Mouse (Mus musculus): Measurements from ENCODE around the gene Fbxo44. TPM values are rescaled to one million over a fixed set of nuclear protein-coding genes. Genes with fewer than 3 reads are reported as not detected.
A peak's percentile ranks its signal among the peaks of the same experiment; 100 is the strongest.

Fbxo44 gene
- polyA plus RNA-seq, 1 experiment, result not detected

DNA sequence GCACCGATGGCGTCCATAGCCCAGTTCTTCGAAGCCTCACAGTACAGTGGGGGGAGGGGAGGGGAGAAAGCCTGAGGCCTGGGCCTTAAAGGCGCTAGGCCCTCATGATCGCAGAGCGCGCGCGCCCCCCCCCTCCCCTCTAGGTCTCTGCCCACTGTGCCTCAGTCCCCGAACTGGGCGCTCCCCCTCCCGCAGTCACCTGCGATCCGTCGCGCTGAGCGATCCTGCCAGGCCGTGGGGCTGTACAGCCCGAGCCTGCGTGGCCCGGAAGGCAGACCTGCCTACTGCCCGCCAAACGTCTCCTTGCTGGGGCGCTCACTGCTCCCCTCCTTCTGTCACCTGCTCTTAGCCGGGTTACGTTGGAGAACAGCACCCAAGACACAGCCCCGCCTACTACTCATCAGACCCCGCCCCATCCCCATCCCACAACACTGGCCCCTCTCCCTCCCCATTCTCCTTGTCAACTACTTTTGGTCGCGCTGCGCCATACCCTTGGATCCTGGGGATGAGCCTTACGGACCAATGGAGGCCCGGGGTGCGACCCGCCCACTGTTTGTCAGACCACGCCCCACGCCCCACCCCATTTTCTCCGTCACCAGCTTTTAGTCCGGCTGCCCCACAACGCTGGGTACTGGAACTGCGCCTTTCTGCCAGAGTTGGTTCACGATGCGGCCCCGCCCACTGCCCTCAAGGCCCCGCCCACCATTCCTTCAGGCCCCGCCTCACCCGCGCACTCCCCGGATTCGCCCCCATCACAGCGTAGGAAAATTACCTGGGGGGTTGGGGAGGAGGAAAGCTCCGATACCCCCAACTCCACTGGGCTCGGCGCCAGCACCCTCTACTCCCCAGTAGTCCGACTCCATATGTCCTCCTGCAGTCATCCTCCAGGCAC lies 492 bp downstream of the Fbxo44 start:
- under 1% methylated on average over 55 of the region's 55 CpGs for WGBS
- H3K27ac ChIP-seq (ENCODE audit: control insufficient read depth, insufficient read depth, low read depth, low read length, poor library complexity), result no peak overlapping the region; the same call in 1 of the 2 replicates
- H3K4me3 ChIP-seq (replicated peaks; ENCODE audit: control insufficient read depth, low read depth, low read length), result peak overlapping the region; percentile 62
- TF ChIP-seq POLR2A (IDR thresholded peaks at IDR 0.05; ENCODE audit: borderline replicate concordance, control insufficient read depth, low read depth, low read length) (peak; percentile 33; the same call in 1 of the 2 replicates), CTCF (IDR thresholded peaks at IDR 0.05; ENCODE audit: control insufficient read depth, insufficient read depth, low read length) (no peak)
- H3K4me1 ChIP-seq (ENCODE audit: control insufficient read depth, insufficient read depth, low read length), result no peaks in the 10 kb centered on the region; the same call in 1 of the 2 replicates

DNA sequence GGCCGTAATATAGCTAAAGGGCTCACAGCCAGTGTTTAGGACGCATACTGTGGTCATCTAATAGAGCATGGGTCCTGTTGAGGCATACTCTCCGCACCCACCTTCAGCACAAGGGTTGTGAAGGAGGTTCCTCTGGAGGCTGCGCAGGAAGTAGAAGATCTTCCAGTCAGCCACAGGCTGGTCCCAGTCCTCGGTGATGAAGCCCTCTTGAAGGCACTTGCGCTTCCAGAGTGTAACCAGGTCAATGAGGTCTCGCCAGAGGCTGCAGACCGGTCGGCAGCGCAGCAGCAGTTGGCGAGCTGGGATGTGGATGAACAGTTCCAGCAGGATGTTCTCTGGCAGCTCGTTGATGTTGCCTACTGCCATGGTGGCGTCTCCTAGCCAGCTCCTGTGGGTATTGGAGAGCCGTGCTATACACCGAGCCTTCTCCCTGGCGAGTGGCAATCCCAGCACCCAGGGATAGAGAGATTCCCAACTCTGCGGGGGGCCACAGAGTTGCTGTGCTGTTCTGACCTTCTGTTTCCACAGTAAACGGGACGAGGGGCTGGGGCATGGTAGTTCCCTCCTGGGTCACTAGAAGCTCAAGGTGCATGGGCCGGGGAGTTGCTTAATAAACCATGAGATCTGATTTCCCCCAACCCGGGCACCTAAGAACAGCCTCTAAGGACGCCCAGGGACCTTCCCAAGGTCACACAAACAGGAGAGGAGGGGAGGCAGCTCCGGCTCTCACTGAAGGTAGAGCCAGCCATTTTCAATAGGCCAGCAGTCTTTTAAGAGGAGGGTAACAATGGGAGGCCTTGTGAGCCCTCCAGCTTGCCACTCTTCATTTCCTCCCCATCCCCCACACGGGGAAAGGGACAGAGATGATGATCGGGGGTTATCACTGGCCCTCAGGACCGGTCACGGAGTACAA lies 1.6 kb downstream of the Fbxo44 start:
- WGBS, result 64% methylated on average over 27 of the region's 27 CpGs
- Histone ChIP-seq H3K4me3 (replicated peaks; ENCODE audit: control insufficient read depth, low read depth, low read length) (no peak overlapping the region), H3K27ac (ENCODE audit: control insufficient read depth, insufficient read depth, low read depth, low read length, poor library complexity) (no peak overlapping the region), H3K4me1 (ENCODE audit: control insufficient read depth, insufficient read depth, low read length) (no peaks in the 10 kb centered on the region; the same call in 1 of the 2 replicates)
- TF ChIP-seq CTCF (IDR thresholded peaks at IDR 0.05; ENCODE audit: control insufficient read depth, insufficient read depth, low read length) (no peak), POLR2A (IDR thresholded peaks at IDR 0.05; ENCODE audit: borderline replicate concordance, control insufficient read depth, low read depth, low read length) (no peak)

DNA sequence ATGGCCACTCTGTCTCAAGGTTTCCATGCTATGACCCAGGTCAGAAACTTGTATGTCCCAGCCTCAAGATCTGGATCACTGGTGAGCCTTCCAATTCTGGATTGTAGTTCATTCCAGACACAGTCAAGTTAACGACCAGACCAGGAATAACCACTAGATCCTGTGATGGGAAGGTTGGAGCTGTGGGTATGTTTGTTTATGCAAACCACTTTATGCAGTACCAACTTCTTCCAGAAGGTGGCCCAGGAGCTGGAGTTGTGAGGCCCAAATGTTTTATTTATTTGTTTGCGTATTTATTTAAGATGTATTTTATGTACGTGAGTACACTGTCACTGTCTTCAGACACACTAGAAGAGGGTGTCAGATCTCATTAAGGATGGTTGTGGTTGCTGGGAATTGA lies 5.3 kb downstream of the Fbxo44 start:
- no peak overlapping the region for H3K4me3 ChIP-seq (replicated peaks; ENCODE audit: control insufficient read depth, low read depth, low read length)
- no peak for TF ChIP-seq POLR2A (IDR thresholded peaks at IDR 0.05; ENCODE audit: borderline replicate concordance, control insufficient read depth, low read depth, low read length)
- no peak for TF ChIP-seq CTCF (IDR thresholded peaks at IDR 0.05; ENCODE audit: control insufficient read depth, insufficient read depth, low read length)
- WGBS, result 57% methylated on average over 3 of the region's 3 CpGs

DNA sequence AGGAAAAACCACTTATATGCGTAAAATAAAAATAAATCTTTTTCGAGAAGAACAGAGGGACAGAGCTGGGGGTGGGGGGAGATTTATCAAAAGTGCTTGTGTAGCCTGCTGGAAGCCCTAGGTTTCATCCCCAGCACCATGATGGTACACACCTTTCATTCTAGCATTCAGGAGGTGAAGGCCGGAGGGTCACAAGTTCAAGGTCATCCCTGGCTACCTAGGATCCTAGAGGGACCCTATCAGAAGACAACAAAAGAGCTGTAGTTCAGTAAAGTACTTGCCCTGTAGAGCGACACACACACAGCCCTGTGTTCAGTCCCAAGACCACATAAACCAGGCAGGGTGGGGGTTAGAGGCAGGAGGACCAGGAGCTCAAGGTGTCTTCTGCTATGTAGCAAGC lies 6.3 kb downstream of the Fbxo44 start:
- H3K27ac ChIP-seq (ENCODE audit: control insufficient read depth, insufficient read depth, low read depth, low read length, poor library complexity), result no peak overlapping the region
- no peak overlapping the region for H3K4me3 ChIP-seq (replicated peaks; ENCODE audit: control insufficient read depth, low read depth, low read length)
- 85% methylated on average over 4 of the region's 4 CpGs for WGBS
- H3K4me1 ChIP-seq (ENCODE audit: control insufficient read depth, insufficient read depth, low read length), result no peaks in the 10 kb centered on the region
- TF ChIP-seq CTCF (IDR thresholded peaks at IDR 0.05; ENCODE audit: control insufficient read depth, insufficient read depth, low read length), result no peak
- no peak for TF ChIP-seq POLR2A (IDR thresholded peaks at IDR 0.05; ENCODE audit: borderline replicate concordance, control insufficient read depth, low read depth, low read length)

More for the DNA sequence above, 5.3 kb downstream of the Fbxo44 start:
- H3K4me1 ChIP-seq (ENCODE audit: control insufficient read depth, insufficient read depth, low read length), result no peaks in the 10 kb centered on the region; the same call in 1 of the 2 replicates
- H3K27ac ChIP-seq (ENCODE audit: control insufficient read depth, insufficient read depth, low read depth, low read length, poor library complexity), result no peak overlapping the region

DNA sequence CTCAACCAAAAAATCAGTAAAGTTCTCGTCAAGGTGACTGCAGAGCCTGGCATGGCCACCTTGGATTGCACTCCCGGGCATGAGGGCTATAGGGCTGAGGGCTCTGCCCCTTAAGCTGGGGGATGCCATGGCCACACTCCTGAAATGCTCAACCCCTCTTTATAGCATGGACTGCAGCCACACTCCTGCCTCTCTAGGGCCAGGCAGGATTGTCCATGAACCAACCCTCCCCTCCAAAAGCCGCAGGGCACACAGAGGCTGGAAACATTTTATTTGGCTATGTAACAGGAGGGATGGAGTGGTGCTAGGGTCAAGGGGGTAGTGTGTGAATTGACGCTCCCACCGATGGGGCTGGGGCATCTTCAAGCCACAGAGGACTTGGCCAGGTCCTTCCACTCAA lies 7.7 kb downstream of the Fbxo44 start:
- Histone ChIP-seq H3K27ac (ENCODE audit: control insufficient read depth, insufficient read depth, low read depth, low read length, poor library complexity) (no peak overlapping the region), H3K4me3 (replicated peaks; ENCODE audit: control insufficient read depth, low read depth, low read length) (no peak overlapping the region), H3K4me1 (ENCODE audit: control insufficient read depth, insufficient read depth, low read length) (no peaks in the 10 kb centered on the region)
- 87% methylated on average over 5 of the region's 5 CpGs for WGBS
- TF ChIP-seq CTCF (IDR thresholded peaks at IDR 0.05; ENCODE audit: control insufficient read depth, insufficient read depth, low read length), result no peak
- TF ChIP-seq POLR2A (IDR thresholded peaks at IDR 0.05; ENCODE audit: borderline replicate concordance, control insufficient read depth, low read depth, low read length), result no peak

DNA sequence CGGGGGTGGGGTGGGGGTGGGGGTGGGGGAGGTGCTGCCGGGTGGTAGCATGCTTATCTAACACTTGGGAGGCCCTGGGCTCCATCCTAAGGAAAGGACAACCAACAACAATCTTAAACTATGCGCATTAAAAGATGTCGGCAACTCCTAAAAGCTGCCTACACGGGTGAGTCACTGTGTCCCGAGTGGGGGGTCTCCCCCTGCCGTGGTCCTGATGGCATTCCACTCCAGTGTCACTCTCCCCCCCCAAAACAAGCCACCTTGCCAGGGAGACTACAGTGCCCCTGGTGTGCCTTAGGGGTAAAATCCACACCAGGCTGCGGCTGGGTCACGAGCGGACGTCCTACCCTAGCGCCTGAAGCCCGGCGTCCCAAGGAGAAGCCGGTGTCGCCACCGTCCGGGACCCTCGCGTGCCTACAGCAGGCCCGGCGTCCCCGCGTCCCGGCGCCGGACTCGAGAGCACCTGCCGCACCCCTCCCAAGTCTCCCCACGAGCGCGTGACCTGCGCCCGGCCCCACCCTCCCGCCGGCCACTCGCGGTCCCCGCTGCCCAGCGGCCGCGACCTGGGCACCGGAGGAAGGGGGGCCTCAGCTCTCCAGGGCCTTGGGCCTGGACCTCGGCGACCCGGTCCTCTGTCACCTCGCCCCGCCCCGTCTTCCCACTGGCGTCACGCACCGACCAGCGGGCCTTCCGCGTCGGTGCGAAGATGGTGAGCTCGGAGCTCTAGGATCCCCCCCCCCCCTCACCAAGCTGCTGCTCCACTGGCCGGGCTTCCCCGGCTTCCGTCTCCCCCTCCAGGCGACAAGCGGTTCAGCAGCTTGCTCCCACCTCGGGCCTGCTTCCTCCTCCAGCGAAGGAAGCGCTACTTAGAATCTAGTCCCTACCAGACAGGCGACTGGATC lies 8.8 kb downstream of the Fbxo44 start, which contains the start of gene Fbxo6:
Gene Fbxo6 (minus strand): TSS at position 874 of the 902 bp plus-strand sequence.
- Histone ChIP-seq H3K4me1 (ENCODE audit: control insufficient read depth, insufficient read depth, low read length) (no peaks in the 10 kb centered on the region), H3K4me3 (replicated peaks; ENCODE audit: control insufficient read depth, low read depth, low read length) (peak within 1 kb of the TSS; percentile 79), H3K27ac (ENCODE audit: control insufficient read depth, insufficient read depth, low read depth, low read length, poor library complexity) (peak within 1 kb of the TSS; percentile 90)
- under 1% methylated on average over 67 of the region's 67 CpGs for WGBS
- TF ChIP-seq CTCF (IDR thresholded peaks at IDR 0.05; ENCODE audit: control insufficient read depth, insufficient read depth, low read length) (peak; percentile 51; the same call in 1 of the 2 replicates), POLR2A (IDR thresholded peaks at IDR 0.05; ENCODE audit: borderline replicate concordance, control insufficient read depth, low read depth, low read length) (peak; percentile 62; the same call in 1 of the 2 replicates)

DNA sequence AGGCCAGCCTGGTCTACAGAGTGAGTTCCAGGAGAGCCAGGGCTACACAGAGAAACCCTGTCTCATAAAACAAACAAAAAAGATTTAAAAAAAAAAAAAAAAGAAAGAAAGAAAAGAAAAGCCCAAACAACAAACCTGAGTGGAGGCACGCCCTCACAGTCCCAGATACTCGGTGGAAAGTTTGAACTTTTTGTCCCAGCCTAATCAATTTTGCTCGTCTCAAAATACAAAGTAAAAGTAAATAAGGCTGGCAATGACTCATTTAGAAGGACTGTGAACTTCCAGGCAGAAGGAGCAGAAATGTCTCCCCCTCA lies 9.4 kb downstream of the Fbxo44 start:
- TF ChIP-seq POLR2A (IDR thresholded peaks at IDR 0.05; ENCODE audit: borderline replicate concordance, control insufficient read depth, low read depth, low read length) (no peak), CTCF (IDR thresholded peaks at IDR 0.05; ENCODE audit: control insufficient read depth, insufficient read depth, low read length) (no peak)
- no peaks in the 10 kb centered on the region for H3K4me1 ChIP-seq (ENCODE audit: control insufficient read depth, insufficient read depth, low read length)
- WGBS, result 20% methylated on average over 3 of the region's 3 CpGs
- H3K27ac ChIP-seq (ENCODE audit: control insufficient read depth, insufficient read depth, low read depth, low read length, poor library complexity), result no peak overlapping the region
- no peak overlapping the region for H3K4me3 ChIP-seq (replicated peaks; ENCODE audit: control insufficient read depth, low read depth, low read length)

Data from bone marrow, adult 2 months (tissue).